Mouse (Mus musculus) hindbrain, embryonic 15.5 days (tissue): ENCODE data around the gene Atp1b2. TPM values are rescaled to one million over a fixed set of nuclear protein-coding genes. Genes with fewer than 3 reads are reported as not detected.
A peak's percentile ranks its signal among the peaks of the same experiment; 100 is the strongest.

Source experiments
- ATAC-seq: fragments of 200-750 bp; cut with Nextera tagmentation; 2 replicates; pipeline ENCODE4 v1.8.0; 2017; ENCODE audit warnings: low read depth, moderate number of reproducible peaks, moderate TSS enrichment; ENCODE audit not compliant: low FRiP score
- H3K27ac ChIP-seq: fragments of 300-500 bp; sonication (generic); replicated peaks from 2 replicates; pipeline ENCODE4 v1.5.1; 2015; ENCODE audit warnings: mild to moderate bottlenecking, inconsistent platforms
- H3K27me3 ChIP-seq: fragments of 300-500 bp; sonication (generic); 2 replicates; pipeline ENCODE4 v1.6.1; 2015; ENCODE audit warnings: control low read depth, inconsistent platforms
- H3K36me3 ChIP-seq: fragments of 300-500 bp; sonication (generic); 2 replicates; pipeline ENCODE4 v1.6.1; 2015; ENCODE audit warnings: control low read depth, inconsistent platforms
- H3K4me1 ChIP-seq: fragments of 300-500 bp; sonication (generic); replicated peaks from 2 replicates; pipeline ENCODE4 v1.6.1; 2015; ENCODE audit warnings: control low read depth, inconsistent platforms
- H3K4me2 ChIP-seq: fragments of 300-500 bp; sonication (generic); 2 replicates; pipeline ENCODE4 v1.6.1; 2015; ENCODE audit warnings: moderate library complexity, mild to moderate bottlenecking, inconsistent platforms
- H3K4me3 ChIP-seq: fragments of 300-500 bp; sonication (generic); 2 replicates; pipeline ENCODE4 v1.5.1; 2015; ENCODE audit warnings: mild to moderate bottlenecking, inconsistent platforms
- H3K9ac ChIP-seq: fragments of 300-500 bp; sonication (generic); 2 replicates; pipeline ENCODE4 v1.6.1; 2015; ENCODE audit warnings: inconsistent platforms
- H3K9me3 ChIP-seq: fragments of 300-500 bp; sonication (generic); 2 replicates; pipeline ENCODE4 v1.6.1; 2016; ENCODE audit warnings: control low read depth, inconsistent platforms
- WGBS: fragments of 180-500 bp; shearing (Covaris S2); methylation state at CpG from one replicate; pipeline ENCODE4 v1.1.7; 2015; 5-methylcytosine and 5-hydroxymethylcytosine counted together
- microRNA counts: library from miRNA; unstranded; fragments of <30 nt; microRNA quantifications from one replicate; lab custom pipeline; 2016
- microRNA-seq: library from miRNA; unstranded; fragments of <30 nt; microRNA quantifications from one replicate; pipeline ENCODE4, GENCODE M21; 2016
- polyA plus RNA-seq: library from polyadenylated mRNA; unstranded; fragments of >200 nt; fragmentation: Nextera tagmentation; extraction: Ambion mirVana; gene quantifications from 2 replicates; pipeline ENCODE4 v1.2.1, GENCODE M21; 2015

Atp1b2 gene
- polyA plus RNA-seq, 1 experiment from 2014 or later, result 89.4 TPM

DNA sequence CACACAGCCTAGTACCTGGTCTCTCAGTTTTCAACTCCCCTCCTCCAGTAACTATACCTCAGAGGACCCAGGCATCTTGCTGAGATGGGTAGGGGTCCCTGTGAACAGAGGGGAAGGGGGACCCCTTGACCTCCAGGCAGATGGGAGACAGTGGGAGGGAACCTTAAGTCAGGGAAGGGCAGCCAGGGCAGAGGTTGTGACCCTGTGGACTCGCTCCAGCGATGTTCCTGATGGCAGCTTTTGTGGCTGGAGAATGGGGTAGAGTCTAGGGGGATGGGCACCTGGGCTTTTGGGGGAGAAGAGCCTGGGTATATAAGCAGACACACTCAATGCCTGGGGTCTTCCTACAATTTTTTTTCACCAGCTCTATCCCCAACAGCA, 52.4 kb downstream of the Atp1b2 start:
- H3K9me3 ChIP-seq, result no peaks in the 10 kb centered on the region
- peak overlapping the region; percentile 7; the same call in 1 of the 2 replicates for H3K9ac ChIP-seq
- peaks cover 75% of the 10 kb centered on the region for H3K4me1 ChIP-seq
- peak overlapping the region; percentile 0; the same call in 1 of the 2 replicates for H3K4me3 ChIP-seq
- H3K4me2 ChIP-seq, result peak overlapping the region; percentile 47
- peak; percentile 13 for ATAC-seq
- no peaks in the 10 kb centered on the region for H3K27me3 ChIP-seq
- peak overlapping the region; percentile 82 for H3K27ac ChIP-seq
- WGBS, result 17% methylated on average over 2 of the region's 2 CpGs
- no peaks in the 10 kb centered on the region for H3K36me3 ChIP-seq

DNA sequence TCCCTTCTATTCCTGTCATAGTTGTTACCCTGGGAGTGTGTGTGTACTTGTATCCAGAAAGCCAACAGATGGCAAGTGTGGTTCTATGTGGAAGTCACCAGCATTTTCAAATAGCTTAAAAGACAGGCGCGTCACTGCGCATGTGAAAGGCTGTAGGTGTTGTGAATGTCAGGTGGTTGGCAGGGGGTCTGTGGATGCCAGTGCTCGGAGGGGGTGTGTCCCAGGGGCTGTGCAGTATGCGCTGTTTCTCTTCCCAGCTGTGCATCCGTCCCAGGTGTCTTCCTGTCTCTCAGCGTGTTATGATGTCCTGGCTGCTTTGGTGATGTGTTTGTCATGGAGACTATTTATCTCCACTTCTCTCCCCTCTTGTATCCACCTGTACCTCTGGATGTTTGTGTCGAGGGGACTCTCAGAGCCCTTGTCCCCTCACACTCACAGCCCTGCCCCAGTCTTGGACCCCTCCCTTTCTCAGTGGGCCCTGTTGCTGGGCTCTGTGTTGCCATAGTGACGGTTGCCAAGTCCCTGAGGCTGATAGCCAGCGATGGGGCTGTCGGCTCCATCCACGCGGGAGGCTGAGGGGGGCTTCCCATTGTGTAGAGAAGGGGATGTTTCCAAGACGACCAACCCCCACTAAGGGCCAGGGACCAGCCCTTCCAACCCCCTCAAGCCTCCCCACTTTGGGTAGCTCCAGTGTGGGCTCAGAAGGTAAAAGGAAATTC, 53.0 kb downstream of the Atp1b2 start:
- peak; percentile 80 for ATAC-seq
- Histone ChIP-seq H3K36me3 (no peaks in the 10 kb centered on the region), H3K4me2 (peak overlapping the region; percentile 47), H3K9ac (peak overlapping the region; percentile 7; the same call in 1 of the 2 replicates), H3K27ac (peak overlapping the region; percentile 82), H3K27me3 (no peaks in the 10 kb centered on the region), H3K4me3 (peak overlapping the region; percentile 0), H3K4me1 (peaks cover 75% of the 10 kb centered on the region), H3K9me3 (no peaks in the 10 kb centered on the region)
- 5% methylated on average over 14 of the region's 14 CpGs for WGBS

DNA sequence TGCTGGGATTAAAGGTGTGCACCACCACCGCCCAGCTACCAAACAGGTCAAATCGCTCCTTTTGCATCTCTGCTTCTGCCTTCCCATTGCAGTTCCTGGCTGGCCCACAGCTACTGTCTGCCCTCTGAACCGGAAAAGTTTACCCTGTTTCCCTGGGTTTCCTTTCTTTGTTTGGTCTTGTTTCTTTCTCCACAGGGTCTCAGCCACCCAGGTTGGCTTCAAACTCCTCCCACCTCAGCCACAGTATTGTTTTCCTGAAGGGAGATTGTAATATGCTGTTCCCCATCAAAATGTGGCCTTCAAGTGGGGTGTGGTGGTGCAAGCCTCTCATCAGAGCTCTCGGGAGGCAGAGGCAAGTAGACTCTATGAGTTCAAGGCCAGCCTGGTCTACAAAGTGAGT, 54.4 kb downstream of the Atp1b2 start:
- peaks cover 72% of the 10 kb centered on the region for H3K4me1 ChIP-seq
- no peaks in the 10 kb centered on the region for H3K27me3 ChIP-seq
- H3K9me3 ChIP-seq, result no peaks in the 10 kb centered on the region
- no peak overlapping the region for H3K4me3 ChIP-seq
- H3K27ac ChIP-seq, result no peak overlapping the region
- H3K9ac ChIP-seq, result no peak overlapping the region
- 52% methylated on average over 4 of the region's 4 CpGs for WGBS
- no peak overlapping the region for H3K4me2 ChIP-seq
- ATAC-seq, result no peak
- no peaks in the 10 kb centered on the region for H3K36me3 ChIP-seq

MicroRNAs within 50 kb of the gene (microRNA counts, 519-probe panel; counts per million panel counts)
- 2,550 counts per million, percentile 41 among the panel's probes with 10 or more counts for microRNA mmu-miR-467f (lab: Ali Mortazavi, UCI)

Small RNAs within 50 kb of the gene (microRNA-seq; reads per million reads assigned to microRNA genes)
- gene Mir467f, result not detected

Other genes starting within 250 kb of the Atp1b2 start
- 83.5 and 83.7 TPM in 2 replicates for gene Chd3, start 236.5 kb downstream of the Atp1b2 start, polyA plus RNA-seq
- 109 and 121 TPM in 2 replicates for gene Naa38, start 210.5 kb downstream of the Atp1b2 start, polyA plus RNA-seq
- gene Cyb5d1, start 210.3 kb downstream of the Atp1b2 start, polyA plus RNA-seq, result 30.6 and 33.5 TPM in 2 replicates
- 6.8 and 7.2 TPM in 2 replicates for gene Tmem88, start 207.7 kb downstream of the Atp1b2 start, polyA plus RNA-seq
- 33.7 and 34.9 TPM in 2 replicates for gene Kdm6b, start 192.3 kb downstream of the Atp1b2 start, polyA plus RNA-seq
- 3.4 and 4.0 TPM in 2 replicates for gene Dnah2, start 56.8 kb downstream of the Atp1b2 start, polyA plus RNA-seq
- gene Efnb3, start 45.7 kb downstream of the Atp1b2 start, polyA plus RNA-seq, result 134 and 160 TPM in 2 replicates
- 19.6 and 20.6 TPM in 2 replicates for gene Wrap53, start 25.7 kb downstream of the Atp1b2 start, polyA plus RNA-seq
- 61.1 and 64.2 TPM in 2 replicates for gene Trp53, start 25.6 kb downstream of the Atp1b2 start, polyA plus RNA-seq
- not detected in 2 replicates for gene Shbg, start 12.0 kb upstream of the Atp1b2 start, polyA plus RNA-seq
- 22.5 and 23.9 TPM in 2 replicates for gene Sat2, start 16.1 kb upstream of the Atp1b2 start, polyA plus RNA-seq
- gene Fxr2, start 27.0 kb upstream of the Atp1b2 start, polyA plus RNA-seq, result 41.3 and 41.5 TPM in 2 replicates
- not detected in 2 replicates for gene Sox15, start 49.4 kb upstream of the Atp1b2 start, polyA plus RNA-seq
- gene Mpdu1, start 56.7 kb upstream of the Atp1b2 start, polyA plus RNA-seq, result 101 and 108 TPM in 2 replicates
- 10.3 and 12.2 TPM in 2 replicates for gene Cd68, start 60.2 kb upstream of the Atp1b2 start, polyA plus RNA-seq
- gene Eif4a1, start 66.5 kb upstream of the Atp1b2 start, polyA plus RNA-seq, result 476 and 491 TPM in 2 replicates
- 101 and 103 TPM in 2 replicates for gene Senp3, start 76.1 kb upstream of the Atp1b2 start, polyA plus RNA-seq
- gene Tnfsf13, start 79.8 kb upstream of the Atp1b2 start, polyA plus RNA-seq, result 0.61 and 0.76 TPM in 2 replicates
- gene Tnfsf12, start 89.9 kb upstream of the Atp1b2 start, polyA plus RNA-seq, result 3.5 and 5.0 TPM in 2 replicates
- 1.2 and 1.9 TPM in 2 replicates for gene Tnfsfm13, start 90.2 kb upstream of the Atp1b2 start, polyA plus RNA-seq
- gene Polr2a, start 152.7 kb upstream of the Atp1b2 start, polyA plus RNA-seq, result 15.6 and 16.6 TPM in 2 replicates
- gene Slc35g3, start 156.0 kb upstream of the Atp1b2 start, polyA plus RNA-seq, result 0.51 and 0.66 TPM in 2 replicates
- gene Zbtb4, start 160.0 kb upstream of the Atp1b2 start, polyA plus RNA-seq, result 5.2 and 5.3 TPM in 2 replicates
- 1.2 and 2.2 TPM in 2 replicates for gene Chrnb1, start 190.0 kb upstream of the Atp1b2 start, polyA plus RNA-seq
- 5.7 and 7.1 TPM in 2 replicates for gene Fgf11, start 195.9 kb upstream of the Atp1b2 start, polyA plus RNA-seq
- 1.1 and 2.0 TPM in 2 replicates for gene Tmem102, start 199.7 kb upstream of the Atp1b2 start, polyA plus RNA-seq
- not detected in 2 replicates for gene Gm39566, start 209.4 kb upstream of the Atp1b2 start, polyA plus RNA-seq
- gene Spem2, start 212.5 kb upstream of the Atp1b2 start, polyA plus RNA-seq, result not detected in 2 replicates
- gene Spem1, start 216.2 kb upstream of the Atp1b2 start, polyA plus RNA-seq, result 0.21 and 0.34 TPM in 2 replicates
- 20.9 and 21.0 TPM in 2 replicates for gene Nlgn2, start 231.8 kb upstream of the Atp1b2 start, polyA plus RNA-seq
- 375 and 391 TPM in 2 replicates for gene Tmem256, start 232.6 kb upstream of the Atp1b2 start, polyA plus RNA-seq
- gene Plscr3, start 240.4 kb upstream of the Atp1b2 start, polyA plus RNA-seq, result 46.0 and 47.5 TPM in 2 replicates